In the genomic region with DNA sequence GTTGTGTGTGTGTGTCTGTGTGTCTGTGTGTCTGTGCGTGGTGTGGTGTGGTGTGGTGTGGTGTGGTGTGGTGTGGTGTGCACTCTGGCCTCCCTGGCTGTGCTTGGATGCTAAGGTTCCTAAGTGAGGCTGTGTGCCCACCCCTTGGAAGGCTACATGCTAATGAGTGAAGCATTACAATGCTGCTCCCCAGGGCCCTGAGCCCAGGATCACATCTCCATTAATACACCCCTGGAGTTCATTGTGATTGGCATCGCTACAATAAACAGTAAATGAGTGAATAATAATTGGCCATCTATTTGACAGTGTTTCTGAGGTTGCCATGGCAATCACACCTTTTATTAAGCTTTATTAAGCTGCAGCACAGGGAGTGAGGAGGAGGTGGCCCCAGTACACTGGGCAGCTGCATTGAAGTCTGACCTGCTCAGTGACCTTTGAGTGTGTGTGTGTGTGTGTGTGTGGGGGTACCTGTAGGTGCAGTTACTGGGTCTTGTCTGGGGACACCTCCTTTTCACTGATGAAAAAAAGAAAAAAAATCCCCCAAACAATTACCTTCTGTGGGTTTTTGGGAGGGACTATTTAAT, we compare ENCODE assay signal across 11 mouse cellular contexts.
DNase-seq lines count a peak whose midpoint lies in the region; ATAC-seq and TF ChIP-seq lines count a peak whose summit lies in the region.
"Had no signal": no experiment of that assay in that cellular context is flagged by ENCODE, and none has a peak within 500 bp of the region (broad histone marks: within the 10 kb centered on the region; RNA-seq: fewer than 3 reads in every experiment).

No protein-coding gene starts in this region.

- no peak overlapping the region for H3K4me3 ChIP-seq in hindbrain, embryonic 10.5 days
- H3K4me3 ChIP-seq in hindbrain, postnatal 0 days (ENCODE audit: low read length): no peak overlapping the region
- H3K4me3 ChIP-seq in forebrain, embryonic 10.5 days: no peak overlapping the region
- H3K4me3 ChIP-seq in hindbrain, embryonic 14.5 days (replicated peaks; ENCODE audit: low read length): no peak overlapping the region
- no peak overlapping the region for H3K4me3 ChIP-seq in neural tube, embryonic 13.5 days
- H3K4me3 ChIP-seq: limb, embryonic 13.5 days had no signal

- no peaks in the 10 kb centered on the region for H3K9me3 ChIP-seq in hindbrain, embryonic 10.5 days
- no peaks in the 10 kb centered on the region for H3K9me3 ChIP-seq in hindbrain, postnatal 0 days (ENCODE audit: low read length)
- no peaks in the 10 kb centered on the region for H3K9me3 ChIP-seq in forebrain, embryonic 10.5 days
- no peaks in the 10 kb centered on the region for H3K9me3 ChIP-seq in hindbrain, embryonic 14.5 days (ENCODE audit: control insufficient read depth, low read length)
- H3K9me3 ChIP-seq in neural tube, embryonic 13.5 days: no peaks in the 10 kb centered on the region
- H3K9me3 ChIP-seq: limb, embryonic 13.5 days had no signal

- intact Hi-C loops in heart, postnatal 10 days (cut with DNase I): no loop called here

- H3K4me2 ChIP-seq in hindbrain, postnatal 0 days (ENCODE audit: low read depth, low read length): no peak overlapping the region
- H3K4me2 ChIP-seq in hindbrain, embryonic 14.5 days (replicated peaks): no peak overlapping the region
- no peak overlapping the region for H3K4me2 ChIP-seq in neural tube, embryonic 13.5 days
- H3K4me2 ChIP-seq: limb, embryonic 13.5 days had no signal

- no peaks in the 10 kb centered on the region for H3K36me3 ChIP-seq in hindbrain, embryonic 10.5 days
- H3K36me3 ChIP-seq in hindbrain, postnatal 0 days (ENCODE audit: insufficient read depth, low read length): no peaks in the 10 kb centered on the region
- no peaks in the 10 kb centered on the region for H3K36me3 ChIP-seq in forebrain, embryonic 10.5 days (replicated peaks)
- H3K36me3 ChIP-seq in hindbrain, embryonic 14.5 days (replicated peaks; ENCODE audit: control insufficient read depth, insufficient read depth): no peaks in the 10 kb centered on the region
- no peaks in the 10 kb centered on the region for H3K36me3 ChIP-seq in neural tube, embryonic 13.5 days
- H3K36me3 ChIP-seq: limb, embryonic 13.5 days had no signal

- peaks cover 98% of the 10 kb centered on the region for H3K27me3 ChIP-seq in hindbrain, embryonic 10.5 days (ENCODE audit: insufficient read depth, poor library complexity, severe bottlenecking)
- no peaks in the 10 kb centered on the region; the same call in 1 of the 2 replicates for H3K27me3 ChIP-seq in hindbrain, postnatal 0 days (ENCODE audit: insufficient read depth, low read length)
- H3K27me3 ChIP-seq in forebrain, embryonic 10.5 days (ENCODE audit: poor library complexity, severe bottlenecking): peaks cover 98% of the 10 kb centered on the region
- 0 out of 2 replicates have a peak, but pooled peaks cover 9% of the 10 kb centered on the region for H3K27me3 ChIP-seq in hindbrain, embryonic 14.5 days (ENCODE audit: control insufficient read depth, insufficient read depth, low read length)
- peaks cover 61% of the 10 kb centered on the region for H3K27me3 ChIP-seq in neural tube, embryonic 13.5 days
- H3K27me3 ChIP-seq: limb, embryonic 13.5 days had no signal

- no peak for TF ChIP-seq CTCF in hindbrain, postnatal 0 days (IDR thresholded peaks at IDR 0.05; ENCODE audit: low read depth)

- peak; percentile 35 for DNase-seq in hindbrain, embryonic 10.5 days (ENCODE audit: low spot score)
- no peak for DNase-seq in hindbrain, postnatal 0 days (ENCODE audit: low spot score)
- peak; percentile 59 for DNase-seq in forebrain, embryonic 10.5 days (ENCODE audit: extremely low spot score, low spot score)
- peak; percentile 45 for DNase-seq in hindbrain, embryonic 14.5 days (ENCODE audit: low spot score)
- DNase-seq in heart, postnatal 10 days: no peak
- no peak for DNase-seq in thymus, postnatal 10 days (ENCODE audit: low spot score in 2 of 2)
- DNase-seq: lung, adult 2 months had no signal

- ATAC-seq in hindbrain, postnatal 0 days: no peak
- ATAC-seq in hindbrain, embryonic 14.5 days (ENCODE audit: low FRiP score): peak; percentile 56; the same call in 1 of the 2 replicates
- ATAC-seq in neural tube, embryonic 13.5 days (ENCODE audit: low read depth): peak; percentile 60; the same call in 1 of the 2 replicates
- no peak for ATAC-seq in megakaryocyte-erythroid progenitor cell, adult 5-6 weeks (replicated peaks; ENCODE audit: low FRiP score, low TSS enrichment, poor library complexity, severe bottlenecking)

- peaks cover 50% of the 10 kb centered on the region for H3K4me1 ChIP-seq in hindbrain, embryonic 10.5 days (replicated peaks)
- peaks cover 5% of the 10 kb centered on the region; the same call in 1 of the 2 replicates for H3K4me1 ChIP-seq in hindbrain, postnatal 0 days (ENCODE audit: insufficient read depth, low read length)
- H3K4me1 ChIP-seq in forebrain, embryonic 10.5 days: peaks cover 66% of the 10 kb centered on the region
- H3K4me1 ChIP-seq in hindbrain, embryonic 14.5 days (replicated peaks; ENCODE audit: control insufficient read depth, insufficient read depth, low read length): peaks cover 26% of the 10 kb centered on the region
- peaks cover 50% of the 10 kb centered on the region for H3K4me1 ChIP-seq in neural tube, embryonic 13.5 days (replicated peaks)

- WGBS in hindbrain, embryonic 10.5 days: 26% methylated on average over 2 of the region's 2 CpGs
- 34% methylated on average over 2 of the region's 2 CpGs for WGBS in hindbrain, postnatal 0 days
- 28% methylated on average over 2 of the region's 2 CpGs for WGBS in forebrain, embryonic 10.5 days
- 24% methylated on average over 2 of the region's 2 CpGs for WGBS in hindbrain, embryonic 14.5 days
- 41% methylated on average over 2 of the region's 2 CpGs for WGBS in neural tube, embryonic 13.5 days

- H3K27ac ChIP-seq in hindbrain, embryonic 10.5 days: no peak overlapping the region
- no peak overlapping the region for H3K27ac ChIP-seq in hindbrain, postnatal 0 days
- H3K27ac ChIP-seq in forebrain, embryonic 10.5 days: no peak overlapping the region
- no peak overlapping the region for H3K27ac ChIP-seq in hindbrain, embryonic 14.5 days
- no peak overlapping the region for H3K27ac ChIP-seq in neural tube, embryonic 13.5 days (replicated peaks)
- H3K27ac ChIP-seq: limb, embryonic 13.5 days; stomach, postnatal 0 days had no signal

- H3K9ac ChIP-seq in hindbrain, postnatal 0 days (replicated peaks; ENCODE audit: low read length): no peak overlapping the region
- H3K9ac ChIP-seq in hindbrain, embryonic 14.5 days: no peak overlapping the region
- H3K9ac ChIP-seq in neural tube, embryonic 13.5 days: no peak overlapping the region
- H3K9ac ChIP-seq: limb, embryonic 13.5 days had no signal

Comparison
In these comparisons a context has a peak if more than half of its experiments do, and no peak if none do; other contexts are left out.
1. DNase-seq: peak in hindbrain, embryonic 10.5 days (single experiment), forebrain, embryonic 10.5 days (single experiment) and hindbrain, embryonic 14.5 days (single experiment); none in hindbrain, postnatal 0 days (single experiment), heart, postnatal 10 days (0 of 2) and thymus, postnatal 10 days (0 of 2).
2. ATAC-seq: peak in hindbrain, embryonic 14.5 days (single experiment) and neural tube, embryonic 13.5 days (single experiment); none in hindbrain, postnatal 0 days (single experiment) and megakaryocyte-erythroid progenitor cell, adult 5-6 weeks (single experiment).